Mouse (Mus musculus) stomach, embryonic 15.5 days (tissue): ENCODE data around the gene Il5. TPM values are rescaled to one million over a fixed set of nuclear protein-coding genes. Genes with fewer than 3 reads are reported as not detected.

Experiments used
- ATAC-seq: fragments of 200-750 bp; cut with Nextera tagmentation; 2 replicates; pipeline ENCODE4 v1.8.0; 2017; ENCODE audit warnings: low read depth, moderate number of reproducible peaks, moderate TSS enrichment; ENCODE audit not compliant: insufficient read depth, low FRiP score
- H3K27ac ChIP-seq: fragments of 300-500 bp; sonication (generic); 2 replicates; pipeline ENCODE4 v1.5.1; 2015; ENCODE audit warnings: mild to moderate bottlenecking, inconsistent platforms
- H3K27me3 ChIP-seq: fragments of 300-500 bp; sonication (generic); replicated peaks from 2 replicates; pipeline ENCODE4 v1.6.1; 2015; ENCODE audit warnings: inconsistent platforms
- H3K36me3 ChIP-seq: fragments of 300-500 bp; sonication (generic); 2 replicates; pipeline ENCODE4 v1.6.1; 2015; ENCODE audit warnings: inconsistent platforms
- H3K4me1 ChIP-seq: fragments of 300-500 bp; sonication (generic); 2 replicates; pipeline ENCODE4 v1.6.1; 2015; ENCODE audit warnings: inconsistent platforms
- H3K4me2 ChIP-seq: fragments of 300-500 bp; sonication (generic); 2 replicates; pipeline ENCODE4 v1.6.1; 2015; ENCODE audit warnings: mild to moderate bottlenecking, inconsistent platforms
- H3K4me3 ChIP-seq: fragments of 300-500 bp; sonication (generic); replicated peaks from 2 replicates; pipeline ENCODE4 v1.5.1; 2015; ENCODE audit warnings: inconsistent platforms
- H3K9ac ChIP-seq: fragments of 300-500 bp; sonication (generic); 2 replicates; pipeline ENCODE4 v1.6.1; 2015; ENCODE audit warnings: inconsistent platforms
- H3K9me3 ChIP-seq: fragments of 300-500 bp; sonication (generic); 2 replicates; pipeline ENCODE4 v1.6.1; 2016; ENCODE audit warnings: inconsistent platforms
- WGBS: fragments of 180-500 bp; shearing (Covaris S2); methylation state at CpG from one replicate; pipeline ENCODE4 v1.1.7; 2015; 5-methylcytosine and 5-hydroxymethylcytosine counted together
- polyA plus RNA-seq: library from polyadenylated mRNA; unstranded; fragments of >200 nt; fragmentation: Nextera tagmentation; extraction: Ambion mirVana; gene quantifications from 2 replicates; pipeline ENCODE4 v1.2.1, GENCODE M21; 2015

The Il5 gene
- polyA plus RNA-seq, 1 experiment from 2014 or later = not detected

DNA sequence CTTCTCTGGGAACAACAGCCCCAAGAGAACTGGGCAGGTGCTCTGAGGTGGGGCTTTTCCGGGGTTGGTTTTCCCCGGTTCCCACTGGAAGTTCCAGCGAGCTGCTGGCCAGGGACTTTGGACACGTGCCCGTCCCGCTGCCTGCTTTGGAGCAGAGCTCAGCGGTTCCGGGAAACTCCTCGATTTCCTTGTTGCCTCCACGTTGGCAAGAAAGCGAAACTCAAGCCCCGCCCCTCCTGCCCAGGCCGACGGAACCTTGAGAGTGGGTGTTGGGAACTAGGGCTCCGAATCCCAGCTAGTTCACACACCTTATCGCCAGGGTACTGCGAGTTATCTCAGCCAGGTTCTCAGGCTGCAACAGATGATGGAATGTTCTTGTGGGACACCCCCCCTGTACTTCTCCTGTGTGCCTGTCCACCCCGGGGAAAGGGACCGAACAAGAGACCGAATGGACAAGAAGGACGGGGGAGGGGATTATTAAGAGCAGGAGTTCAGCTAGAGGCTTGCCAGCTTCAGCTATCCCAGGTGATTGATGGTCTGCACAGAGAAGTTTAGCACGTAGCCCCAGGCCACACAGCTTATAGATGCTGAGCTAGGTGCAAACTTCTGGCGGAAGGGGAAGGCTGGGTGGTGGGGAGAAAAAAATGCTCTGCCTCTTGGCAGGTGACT, 42.4 kb downstream of the Il5 start:
- no peaks in the 10 kb centered on the region for H3K27me3 ChIP-seq
- peak overlapping the region; percentile 97 for H3K27ac ChIP-seq
- peak; percentile 38 for ATAC-seq
- no peaks in the 10 kb centered on the region for H3K9me3 ChIP-seq
- peaks cover 56% of the 10 kb centered on the region for H3K4me1 ChIP-seq
- 3% methylated on average over 23 of the region's 23 CpGs for WGBS
- H3K36me3 ChIP-seq = no peaks in the 10 kb centered on the region
- H3K4me3 ChIP-seq = peak overlapping the region; percentile 35
- peak overlapping the region; percentile 77 for H3K4me2 ChIP-seq
- H3K9ac ChIP-seq = peak overlapping the region; percentile 13; the same call in 1 of the 2 replicates

DNA sequence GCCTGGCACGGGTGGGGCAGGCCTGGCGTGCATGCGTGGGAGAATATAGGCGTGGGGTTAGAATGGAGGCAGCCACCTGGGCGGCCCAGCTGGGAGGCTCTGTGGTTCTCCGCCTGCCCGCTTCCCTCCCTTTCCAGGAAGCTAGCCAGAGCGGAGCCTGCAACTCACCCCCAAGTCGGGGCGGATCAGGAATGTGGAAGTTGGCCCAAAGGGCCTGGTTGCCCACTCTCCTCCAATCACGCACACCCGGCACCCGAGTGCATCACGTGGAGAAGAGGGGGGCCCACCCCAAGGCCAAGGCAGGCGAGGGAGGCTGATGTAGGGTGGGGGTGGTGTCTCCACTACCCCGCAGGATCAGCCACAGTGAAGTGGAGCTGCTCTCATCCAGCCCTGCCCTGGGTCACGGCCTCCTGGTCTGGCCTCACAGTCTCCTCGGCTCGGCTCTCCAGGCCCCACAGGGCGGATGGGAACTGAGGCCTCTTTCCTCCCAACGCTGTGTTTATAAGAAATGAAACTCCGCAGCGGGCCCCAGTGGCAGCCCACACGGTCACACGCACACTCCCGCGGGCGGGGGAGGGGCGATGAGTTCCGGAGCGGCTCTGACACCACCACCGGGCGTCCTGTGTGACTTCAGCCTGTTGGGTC, 43.0 kb downstream of the Il5 start:
- no peaks in the 10 kb centered on the region for H3K9me3 ChIP-seq
- WGBS = 1% methylated on average over 33 of the region's 33 CpGs
- peak overlapping the region; percentile 97 for H3K27ac ChIP-seq
- peak overlapping the region; percentile 77 for H3K4me2 ChIP-seq
- H3K4me1 ChIP-seq = peaks cover 52% of the 10 kb centered on the region
- ATAC-seq = peak; percentile 79
- peak overlapping the region; percentile 35 for H3K4me3 ChIP-seq
- peak overlapping the region; percentile 16; the same call in 1 of the 2 replicates for H3K9ac ChIP-seq
- no peaks in the 10 kb centered on the region for H3K36me3 ChIP-seq
- no peaks in the 10 kb centered on the region for H3K27me3 ChIP-seq

GRCm38 (mm10) chr11:53764581-53764980, 44.0 kb downstream of the Il5 start:
- Histone ChIP-seq H3K9ac (no peak overlapping the region), H3K27ac (peak overlapping the region; percentile 97)

GRCm38 (mm10) chr11:53768422-53769184, 48.0 kb downstream of the Il5 start:
- Histone ChIP-seq H3K9me3 (no peaks in the 10 kb centered on the region), H3K36me3 (no peaks in the 10 kb centered on the region), H3K4me3 (no peak overlapping the region), H3K4me2 (no peak overlapping the region), H3K27ac (no peak overlapping the region), H3K9ac (no peak overlapping the region), H3K4me1 (peaks cover 22% of the 10 kb centered on the region), H3K27me3 (no peaks in the 10 kb centered on the region)
- 76% methylated on average over 13 of the region's 13 CpGs for WGBS
- ATAC-seq = no peak

More at GRCm38 (mm10) chr11:53764581-53764980, 44.0 kb downstream of the Il5 start:
- peaks cover 44% of the 10 kb centered on the region for H3K4me1 ChIP-seq
- no peaks in the 10 kb centered on the region for H3K27me3 ChIP-seq
- 60% methylated on average over 5 of the region's 5 CpGs for WGBS
- no peak overlapping the region for H3K4me2 ChIP-seq
- H3K4me3 ChIP-seq = no peak overlapping the region
- H3K9me3 ChIP-seq = no peaks in the 10 kb centered on the region
- no peak for ATAC-seq
- H3K36me3 ChIP-seq = no peaks in the 10 kb centered on the region

GRCm38 (mm10) chr11:53769185-53769576, 48.6 kb downstream of the Il5 start:
- H3K9ac ChIP-seq = no peak overlapping the region

GRCm38 (mm10) chr11:53769760-53770124, 49.1 kb downstream of the Il5 start, which contains the start of gene Irf1:
Gene Irf1, plus strand, starts transcription at chr11:53770014.
- peaks cover 12% of the 10 kb centered on the region; the same call in 1 of the 2 replicates for H3K4me1 ChIP-seq
- H3K9me3 ChIP-seq = no peaks in the 10 kb centered on the region
- no peaks in the 10 kb centered on the region for H3K36me3 ChIP-seq
- H3K4me3 ChIP-seq = peak within 1 kb of the TSS; percentile 92
- WGBS = under 1% methylated on average over 40 of the region's 40 CpGs
- peak within 1 kb of the TSS; percentile 73 for H3K9ac ChIP-seq
- peak within 1 kb of the TSS; percentile 90 for H3K27ac ChIP-seq
- H3K4me2 ChIP-seq = peak within 1 kb of the TSS; percentile 87
- no peaks in the 10 kb centered on the region for H3K27me3 ChIP-seq
- peak; percentile 92 for ATAC-seq

More at GRCm38 (mm10) chr11:53769185-53769576, 48.6 kb downstream of the Il5 start:
- WGBS = 59% methylated on average over 12 of the region's 12 CpGs
- Histone ChIP-seq H3K27me3 (no peaks in the 10 kb centered on the region), H3K4me1 (peaks cover 17% of the 10 kb centered on the region; the same call in 1 of the 2 replicates), H3K9me3 (no peaks in the 10 kb centered on the region), H3K36me3 (no peaks in the 10 kb centered on the region), H3K27ac (peak overlapping the region; percentile 40; the same call in 1 of the 2 replicates), H3K4me2 (peak overlapping the region; percentile 87), H3K4me3 (peak overlapping the region; percentile 92)
- no peak for ATAC-seq

DNA sequence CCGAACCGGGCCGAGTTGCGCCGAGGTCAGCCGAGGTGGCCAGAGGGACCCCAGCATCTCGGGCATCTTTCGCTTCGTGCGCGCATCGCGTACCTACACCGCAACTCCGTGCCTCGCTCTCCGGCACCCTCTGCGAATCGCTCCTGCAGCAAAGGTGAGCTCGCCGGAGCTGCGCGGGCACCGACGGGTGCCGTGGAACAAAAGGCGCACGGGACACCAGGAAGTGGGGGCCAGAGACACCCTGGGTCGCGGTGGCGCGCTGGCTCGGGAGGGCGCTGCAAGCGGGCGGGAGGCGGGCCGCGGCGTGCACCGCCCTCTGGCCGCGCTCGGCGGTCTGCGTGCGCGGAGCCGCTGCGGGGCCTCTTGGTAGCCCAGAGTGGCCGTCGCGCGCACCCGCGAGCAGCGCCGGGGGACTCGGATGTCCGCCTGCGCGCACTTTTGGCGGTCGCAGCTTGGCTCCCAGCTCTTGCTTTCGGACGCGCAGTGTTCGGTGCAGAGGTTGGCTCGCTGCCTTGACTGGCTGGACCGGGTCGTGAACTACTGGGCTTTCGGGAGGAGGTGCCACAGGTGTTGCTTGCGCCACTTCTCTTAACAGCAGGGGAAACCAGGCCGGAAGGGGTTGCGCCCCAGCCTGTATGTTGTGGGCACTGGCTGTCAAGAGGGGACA, 49.7 kb downstream of the Il5 start:
- Histone ChIP-seq H3K4me1 (peaks cover 11% of the 10 kb centered on the region; the same call in 1 of the 2 replicates), H3K9me3 (no peaks in the 10 kb centered on the region), H3K36me3 (no peaks in the 10 kb centered on the region), H3K4me3 (peak overlapping the region; percentile 92), H3K27ac (peak overlapping the region; percentile 90), H3K9ac (peak overlapping the region; percentile 73), H3K4me2 (peak overlapping the region; percentile 87), H3K27me3 (no peaks in the 10 kb centered on the region)
- WGBS = 1% methylated on average over 75 of the region's 75 CpGs
- peak; percentile 77 for ATAC-seq

DNA sequence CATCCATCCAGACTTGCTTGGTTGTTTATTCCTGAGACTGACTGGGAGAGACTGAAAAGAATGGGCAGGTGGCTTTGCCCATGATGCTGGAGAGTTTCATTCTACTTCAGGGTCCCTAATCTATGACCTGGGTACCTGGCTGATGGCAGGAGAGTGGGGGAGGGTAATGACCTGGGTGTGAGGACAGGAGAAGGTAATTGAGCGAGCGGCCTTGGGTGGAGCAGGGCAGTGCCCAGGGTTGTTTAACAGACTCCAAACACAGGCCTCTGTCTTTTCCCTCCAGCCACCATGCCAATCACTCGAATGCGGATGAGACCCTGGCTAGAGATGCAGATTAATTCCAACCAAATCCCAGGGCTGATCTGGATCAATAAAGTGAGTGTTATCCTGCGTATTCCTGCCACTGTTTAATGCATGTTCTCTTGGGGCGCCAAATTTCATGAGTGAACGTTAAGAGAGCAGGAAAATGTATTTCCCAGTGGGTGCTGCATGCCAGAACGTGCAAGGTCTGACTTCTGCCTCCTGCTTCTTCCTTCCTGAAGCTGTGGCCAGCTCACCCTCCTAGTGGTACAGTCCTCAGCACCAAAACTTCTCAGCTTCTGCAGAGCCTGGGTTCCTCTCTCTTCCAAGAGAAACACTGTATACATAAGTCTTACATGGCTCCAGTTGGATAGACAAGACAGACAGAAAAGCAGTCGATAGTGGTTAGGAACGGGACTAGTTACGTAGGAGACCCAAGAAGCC, 50.6 kb downstream of the Il5 start:
- H3K36me3 ChIP-seq = 0 out of 2 replicates have a peak, but pooled peaks cover under 1% of the 10 kb centered on the region
- H3K9me3 ChIP-seq = no peaks in the 10 kb centered on the region
- WGBS = 71% methylated on average over 11 of the region's 11 CpGs
- H3K4me2 ChIP-seq = peak overlapping the region; percentile 87
- H3K27me3 ChIP-seq = no peaks in the 10 kb centered on the region
- 0 out of 2 replicates have a peak overlapping the region, but pooled peaks have one; percentile 26 for H3K9ac ChIP-seq
- peaks cover 11% of the 10 kb centered on the region; the same call in 1 of the 2 replicates for H3K4me1 ChIP-seq
- H3K4me3 ChIP-seq = peak overlapping the region; percentile 92
- H3K27ac ChIP-seq = no peak overlapping the region; the same call in 1 of the 2 replicates
- ATAC-seq = no peak

GRCm38 (mm10) chr11:53772536-53772935, 51.9 kb downstream of the Il5 start:
- Histone ChIP-seq H3K9me3 (no peaks in the 10 kb centered on the region), H3K27ac (no peak overlapping the region), H3K9ac (no peak overlapping the region), H3K4me2 (no peak overlapping the region), H3K4me3 (no peak overlapping the region), H3K4me1 (peaks cover 11% of the 10 kb centered on the region; the same call in 1 of the 2 replicates), H3K27me3 (no peaks in the 10 kb centered on the region), H3K36me3 (0 out of 2 replicates have a peak, but pooled peaks cover 8% of the 10 kb centered on the region)
- WGBS = 76% methylated on average over 9 of the region's 9 CpGs
- ATAC-seq = no peak

DNA sequence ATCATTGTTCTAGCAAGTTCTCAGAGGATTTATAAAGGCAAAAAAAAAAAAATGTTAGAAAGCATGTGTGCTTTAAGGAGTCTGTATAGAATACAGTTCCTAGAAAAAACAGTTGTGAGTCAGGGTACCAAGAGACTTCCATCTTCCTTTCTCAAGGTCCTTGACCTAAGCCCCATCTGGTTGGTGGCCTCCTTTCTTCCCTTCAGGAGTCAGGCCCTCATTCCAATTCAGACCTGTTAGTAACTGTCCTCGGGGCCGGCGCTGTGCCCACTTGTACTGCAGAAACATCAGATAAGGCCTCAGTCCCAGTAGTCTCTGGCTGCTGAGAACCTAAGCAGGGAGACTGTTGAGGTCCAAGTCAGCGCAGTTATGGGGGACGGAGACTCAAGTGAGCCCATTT, 52.5 kb downstream of the Il5 start, which contains the start of gene Gm17334:
Gene Gm17334 (minus strand): TSS at position 101 of the 400 bp plus-strand sequence.
- Histone ChIP-seq H3K9me3 (no peaks in the 10 kb centered on the region), H3K27me3 (no peaks in the 10 kb centered on the region), H3K4me2 (0 out of 2 replicates have a peak within 1 kb of the TSS, but pooled peaks have one; percentile 87), H3K9ac (no peak within 1 kb of the TSS), H3K4me3 (no peak within 1 kb of the TSS), H3K4me1 (peaks cover 11% of the 10 kb centered on the region; the same call in 1 of the 2 replicates), H3K36me3 (0 out of 2 replicates have a peak, but pooled peaks cover 8% of the 10 kb centered on the region), H3K27ac (no peak within 1 kb of the TSS)
- ATAC-seq = no peak
- WGBS = 90% methylated on average over 5 of the region's 5 CpGs
